Mouse (Mus musculus): Measurements from ENCODE around the gene Rnf20.
"Not testable (repeated sequence)": the region's sequence is repeated elsewhere in the genome, so short reads cannot be mapped to it uniquely, and the experiment has no call there.

Gene Rnf20

DNA sequence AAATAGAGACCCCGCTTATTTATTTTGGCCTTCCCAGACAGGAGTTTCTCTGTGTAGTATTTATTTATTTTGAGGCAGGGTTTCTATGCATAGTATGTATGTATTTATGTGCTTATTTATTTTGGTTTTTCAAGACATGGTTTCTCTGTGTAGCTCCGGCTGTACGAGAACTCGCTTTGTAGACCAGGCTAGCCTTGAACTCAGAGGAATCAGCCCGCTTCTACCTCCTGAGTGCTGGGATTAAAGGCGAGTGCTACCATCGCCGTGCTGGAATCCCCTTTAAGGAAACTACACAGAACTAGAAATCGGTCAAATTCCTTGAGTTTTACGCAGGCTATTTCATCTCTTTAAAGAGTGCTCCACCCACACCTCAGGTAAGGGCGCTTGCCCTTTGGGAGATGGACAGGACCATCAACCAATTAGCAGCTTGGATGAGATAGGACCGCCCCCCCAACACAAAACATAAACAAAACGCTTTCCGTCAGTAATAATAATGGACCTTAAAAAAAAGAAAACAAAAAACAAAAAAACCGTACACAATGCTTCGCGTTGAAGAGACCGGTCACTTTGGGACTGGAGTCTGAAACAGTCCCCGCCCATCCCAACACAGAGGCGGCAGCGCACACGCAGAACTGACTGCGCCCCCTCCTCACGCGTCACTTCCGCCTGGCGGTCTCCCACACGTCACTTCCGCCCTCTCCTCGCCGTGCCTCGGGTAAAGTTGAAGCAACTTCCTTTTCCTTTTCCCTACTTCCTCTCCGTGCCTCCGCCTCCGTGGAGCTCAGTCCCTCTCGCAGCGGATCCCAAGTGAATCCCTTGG is at the start of gene Rnf20:
Gene Rnf20 (plus strand): TSS at position 688 of the 820 bp plus-strand sequence.
- DNase-seq = peak; percentile 93 to 94

DNA sequence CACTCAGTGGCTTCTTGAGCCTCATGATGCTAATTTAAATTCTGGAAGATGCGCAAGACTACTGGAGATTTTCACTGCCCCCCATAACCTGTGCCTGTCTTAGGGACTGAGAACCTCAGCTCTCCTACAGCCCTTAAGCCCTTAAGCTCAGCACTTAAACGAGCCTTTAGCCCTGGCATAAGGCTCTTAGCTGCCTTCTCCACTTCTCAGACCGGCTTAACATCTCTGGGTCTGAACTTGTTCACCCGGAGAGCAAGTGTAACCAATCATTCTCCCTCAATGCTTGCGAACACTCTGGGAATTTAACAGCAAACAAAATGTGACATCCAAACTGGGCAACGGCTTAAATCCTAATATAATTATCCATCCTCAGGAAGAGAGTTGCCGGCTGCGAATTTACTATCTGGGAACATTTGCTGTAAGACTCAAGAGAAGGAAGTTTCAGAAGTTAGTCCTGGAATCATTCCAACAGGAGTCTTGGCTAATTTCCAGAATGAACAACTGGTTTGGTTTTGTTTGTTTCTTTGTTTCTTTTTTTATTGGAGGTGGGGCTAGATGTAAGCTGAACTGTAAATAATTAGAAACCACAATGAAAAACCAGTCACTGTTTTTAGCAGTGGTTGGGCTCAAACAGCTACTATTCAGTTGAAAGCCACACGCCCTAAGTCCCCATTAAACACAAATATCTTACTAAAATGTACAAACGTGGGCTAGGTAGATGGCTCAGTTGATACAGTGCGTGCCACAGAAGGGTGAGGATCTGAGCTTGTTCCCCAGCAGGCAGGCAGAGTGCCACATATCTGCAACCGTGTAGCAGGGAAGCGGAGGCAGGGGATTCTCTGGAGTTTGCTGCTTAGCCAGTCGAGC is 47.6 kb upstream of the Rnf20 start:
- DNase-seq = no peak

DNA sequence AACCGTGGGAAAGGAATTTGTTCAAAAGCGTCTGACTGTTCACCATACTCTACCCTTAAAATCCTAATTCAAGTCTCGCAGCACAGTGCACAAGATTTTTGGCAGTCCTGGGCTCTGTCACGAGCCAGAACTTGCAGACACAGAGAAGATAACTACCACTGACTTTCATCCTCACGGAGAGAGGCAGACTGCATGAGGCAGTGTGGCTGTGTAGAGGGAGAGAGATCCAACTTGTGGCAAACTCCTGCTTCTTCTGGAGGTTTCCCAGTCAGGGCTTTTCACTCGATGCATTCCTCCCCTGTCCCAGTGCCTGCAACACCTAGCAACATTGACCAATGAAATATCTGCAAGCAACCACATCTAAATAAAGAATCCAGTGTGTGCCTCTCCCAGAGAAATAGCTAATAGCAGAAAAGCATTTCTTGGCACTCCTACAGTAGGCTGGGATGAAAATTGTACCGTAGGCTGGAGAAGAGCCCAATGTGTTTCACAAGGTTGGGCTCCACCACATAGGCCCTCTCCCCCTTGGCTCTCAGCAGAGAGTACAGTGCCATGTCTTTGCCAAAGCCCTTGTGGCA is 46.2 kb upstream of the Rnf20 start:
- no peak for DNase-seq

DNA sequence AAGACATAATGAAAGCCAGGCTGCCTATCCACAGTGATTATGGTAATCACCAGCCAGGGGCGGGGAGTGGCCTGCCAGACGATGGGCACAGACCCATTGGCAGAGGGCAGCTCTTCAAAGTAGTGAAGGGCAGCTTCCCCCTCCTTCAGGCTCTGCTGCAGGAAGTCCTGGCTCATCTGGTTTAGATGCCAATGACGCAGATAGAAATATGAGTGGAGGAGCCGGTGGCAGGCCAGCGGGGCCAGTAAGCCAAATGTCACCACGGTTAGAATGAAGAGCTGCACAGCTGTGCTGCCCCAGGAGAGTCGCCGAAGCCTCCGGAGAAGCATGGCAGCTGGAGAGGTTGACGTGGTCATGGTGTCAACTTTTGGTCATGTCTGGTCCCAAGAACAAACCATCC is 45.0 kb upstream of the Rnf20 start:
- no peak for DNase-seq

DNA sequence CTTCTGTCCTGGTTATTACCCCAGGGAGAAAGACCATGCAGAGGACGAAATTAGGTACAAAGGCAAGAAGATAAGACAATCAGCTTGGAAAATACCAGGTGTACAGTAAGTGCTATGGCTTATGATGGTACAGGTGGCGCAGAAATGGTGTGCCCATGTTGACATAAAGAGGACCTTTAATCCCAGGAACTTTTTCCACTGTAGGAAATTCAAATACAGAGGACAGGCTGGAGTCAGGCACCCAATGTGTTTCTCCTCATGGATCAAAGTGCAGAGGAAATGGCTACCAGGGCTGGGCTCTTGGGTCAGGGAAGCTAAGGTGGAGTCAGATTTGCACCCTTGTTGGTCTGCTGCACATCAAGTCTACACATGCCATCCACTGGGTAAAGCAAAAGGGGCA is 41.7 kb upstream of the Rnf20 start:
- no peak for DNase-seq

DNA sequence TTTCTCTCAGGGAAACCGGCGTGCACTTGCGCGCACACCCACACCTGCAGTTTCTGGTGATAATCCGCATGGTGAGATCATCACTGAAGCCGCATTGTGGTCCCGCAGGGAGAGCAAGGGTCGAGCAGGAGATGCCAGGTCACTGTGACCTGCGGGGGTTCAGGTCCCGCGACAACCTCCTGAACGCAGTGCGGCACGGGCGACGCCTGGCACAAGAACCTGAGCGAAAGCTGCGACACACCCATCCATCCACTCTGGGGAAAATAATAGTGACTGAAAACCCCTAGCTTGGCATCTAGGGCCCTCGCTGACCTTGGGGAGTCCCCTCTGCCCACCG is 35.0 kb upstream of the Rnf20 start:
- no peak for DNase-seq

DNA sequence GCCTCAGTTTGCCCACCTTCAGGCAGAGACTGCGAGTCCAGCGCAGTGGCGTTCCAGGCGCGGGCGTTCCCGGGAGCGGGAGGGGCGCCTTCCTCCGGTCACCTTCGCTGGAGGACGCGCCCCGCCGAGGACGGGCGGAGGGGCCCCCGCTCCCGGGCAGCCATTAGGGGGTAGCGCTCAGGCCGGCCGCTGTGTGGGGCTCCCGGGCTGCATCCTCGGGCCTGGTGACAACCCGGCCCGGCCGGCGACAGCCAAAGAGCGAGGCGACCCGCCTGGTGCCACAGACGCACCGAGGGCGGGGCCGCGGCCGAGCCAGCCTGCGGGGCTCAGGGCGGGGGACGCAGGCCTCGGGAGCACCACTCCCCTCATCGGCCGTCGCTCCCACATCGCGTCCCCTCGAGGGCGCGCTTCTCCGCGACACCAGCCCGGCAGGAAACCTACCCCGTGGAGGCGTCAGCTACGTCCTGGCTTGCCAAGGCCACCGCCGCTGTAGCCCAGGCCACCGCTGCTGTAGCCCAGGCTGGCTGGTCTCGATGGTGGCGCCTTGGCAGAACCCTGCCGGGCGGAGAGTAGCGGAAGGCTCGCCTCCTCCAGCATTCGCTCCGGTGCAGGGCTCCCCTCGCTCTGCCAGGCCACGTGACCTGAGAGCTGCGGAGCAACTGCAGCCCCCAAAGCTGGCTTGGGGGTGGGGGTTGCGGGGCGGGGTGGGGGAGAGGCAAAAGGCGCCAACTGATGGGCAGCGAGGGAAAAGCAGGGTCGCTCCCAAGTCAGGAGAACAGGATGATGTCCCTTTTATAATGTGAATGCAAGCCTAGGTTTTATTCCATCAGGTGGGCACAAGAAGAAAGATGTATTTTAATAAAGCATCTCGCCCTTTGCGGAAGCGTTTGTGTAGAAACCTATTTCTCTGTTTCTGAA is 34.4 kb upstream of the Rnf20 start, which contains the start of gene Tmem246:
Gene Tmem246 (minus strand): TSS at position 694 of the 918 bp plus-strand sequence.
- peak; percentile 6 to 20 for DNase-seq

DNA sequence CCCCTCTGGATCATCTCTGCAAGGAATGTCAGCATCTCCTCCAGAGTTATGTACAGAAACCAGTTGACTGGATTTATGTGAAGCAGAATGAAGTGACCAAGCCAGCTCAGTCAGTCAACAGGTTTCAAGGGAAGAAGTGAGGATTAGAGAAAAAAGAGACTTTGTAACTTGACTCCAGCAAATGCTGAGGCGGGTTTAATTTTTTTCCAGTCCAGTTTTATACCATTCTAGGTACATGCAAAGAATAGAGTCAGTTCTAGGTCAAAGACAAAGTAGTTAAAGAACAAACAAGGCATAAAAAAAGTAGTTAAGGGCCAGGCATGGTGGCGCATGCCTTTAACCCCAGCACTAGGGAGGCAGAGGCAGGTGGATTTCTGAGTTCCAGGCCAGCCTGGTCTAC is 28.6 kb upstream of the Rnf20 start:
- no peak for DNase-seq

DNA sequence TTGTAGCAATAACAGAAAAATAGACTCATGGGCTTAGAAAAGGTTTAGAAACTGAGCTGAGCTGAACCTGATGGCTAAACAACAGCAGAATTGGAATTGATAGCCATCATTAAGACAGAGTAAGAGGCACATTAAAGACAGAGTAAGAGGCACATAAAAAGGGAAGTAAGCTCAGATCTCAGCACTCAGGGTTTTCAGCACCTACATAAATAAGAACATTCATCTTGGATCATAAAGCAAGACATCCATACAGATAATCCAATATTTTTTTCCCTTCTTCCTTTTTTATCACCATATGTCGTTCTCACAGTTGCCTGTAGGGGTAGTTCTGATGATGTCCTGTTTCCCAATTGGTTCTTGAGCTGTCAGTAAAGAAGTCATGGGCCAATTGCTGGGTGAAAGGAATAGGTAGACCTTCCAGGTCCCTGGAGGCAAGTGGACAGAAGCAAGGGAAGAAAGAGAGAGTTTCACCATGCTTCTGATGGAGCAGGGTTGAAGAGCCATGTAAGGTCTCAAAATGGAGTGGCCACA is 27.7 kb upstream of the Rnf20 start:
- no peak for DNase-seq

DNA sequence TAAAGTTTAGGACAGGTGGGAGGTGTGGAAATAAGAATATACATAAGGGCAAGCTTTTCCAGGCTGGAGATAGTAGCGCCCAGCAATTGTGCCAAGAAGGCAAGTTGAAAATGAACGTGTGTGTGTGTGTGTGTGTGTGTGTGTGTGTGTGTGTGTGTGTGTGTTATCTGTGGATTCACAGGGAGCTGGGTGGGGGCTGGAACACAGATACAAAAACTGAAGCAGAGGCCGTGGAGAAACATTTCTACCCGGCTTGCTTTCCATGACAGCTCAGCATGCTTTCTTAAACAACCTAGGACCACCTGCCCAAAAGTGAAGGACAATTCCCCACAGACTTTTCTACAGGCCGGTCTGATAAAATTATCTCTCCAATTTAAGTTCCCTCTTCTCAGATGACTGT is 27.2 kb upstream of the Rnf20 start:
- DNase-seq = no peak

DNA sequence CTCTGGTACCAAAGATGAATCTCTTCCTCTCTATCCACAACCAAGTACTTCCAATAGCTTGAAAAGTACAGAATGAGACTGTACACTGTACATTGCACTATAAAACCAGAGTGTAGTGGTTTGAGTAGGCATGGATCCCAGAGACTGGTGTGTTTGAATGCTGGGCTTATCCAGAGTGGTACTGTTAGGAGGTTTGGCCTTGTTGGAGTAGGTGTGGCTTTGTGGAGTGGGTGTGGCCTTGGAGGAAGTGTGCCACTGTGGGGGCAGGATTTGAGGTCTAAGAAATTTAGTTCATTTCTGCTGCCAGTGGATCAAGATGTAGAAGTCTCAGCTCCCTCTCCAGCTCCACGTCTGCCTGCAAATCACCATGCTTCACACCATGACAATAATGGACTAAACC is 26.3 kb upstream of the Rnf20 start:
- DNase-seq = no peak

DNA sequence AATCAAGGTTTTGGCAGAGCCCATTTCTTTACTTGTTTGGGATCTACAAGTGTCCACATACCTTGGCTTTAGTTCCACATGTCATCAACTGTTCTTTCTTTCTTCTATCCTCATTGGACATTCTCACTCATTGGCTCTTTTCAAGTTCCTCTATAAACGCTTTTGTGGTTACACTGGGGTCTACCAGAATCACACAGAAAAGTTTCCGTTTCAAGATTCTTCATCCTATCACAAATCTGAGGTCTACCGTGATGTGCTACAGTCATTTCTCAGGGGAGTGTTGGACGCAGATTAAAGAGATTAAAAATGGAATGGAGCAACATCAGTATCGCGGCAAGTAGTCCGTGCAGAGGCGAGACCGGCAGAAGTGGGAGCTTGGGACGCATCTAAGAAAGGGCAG is 14.9 kb upstream of the Rnf20 start:
- no peak for DNase-seq

DNA sequence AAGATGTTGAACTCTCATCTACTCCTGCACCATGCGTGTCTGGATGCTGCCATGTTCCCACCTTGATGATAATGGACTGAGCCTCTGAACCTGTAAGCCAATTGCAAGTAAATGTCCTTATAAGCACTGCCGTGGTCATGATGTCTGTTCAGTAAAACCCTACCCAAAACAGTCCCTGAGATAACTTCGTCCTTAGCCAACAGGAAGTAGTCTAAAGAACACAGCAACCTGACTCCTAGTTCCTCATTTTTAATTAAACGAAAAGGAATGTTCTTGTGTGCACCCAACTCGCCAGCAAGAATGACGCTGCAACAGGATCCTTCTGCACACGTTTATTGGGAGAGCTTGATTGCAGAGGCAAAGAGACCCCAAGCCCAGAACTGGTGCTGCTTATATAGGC is 11.9 kb upstream of the Rnf20 start:
- not testable (repeated sequence) for DNase-seq

DNA sequence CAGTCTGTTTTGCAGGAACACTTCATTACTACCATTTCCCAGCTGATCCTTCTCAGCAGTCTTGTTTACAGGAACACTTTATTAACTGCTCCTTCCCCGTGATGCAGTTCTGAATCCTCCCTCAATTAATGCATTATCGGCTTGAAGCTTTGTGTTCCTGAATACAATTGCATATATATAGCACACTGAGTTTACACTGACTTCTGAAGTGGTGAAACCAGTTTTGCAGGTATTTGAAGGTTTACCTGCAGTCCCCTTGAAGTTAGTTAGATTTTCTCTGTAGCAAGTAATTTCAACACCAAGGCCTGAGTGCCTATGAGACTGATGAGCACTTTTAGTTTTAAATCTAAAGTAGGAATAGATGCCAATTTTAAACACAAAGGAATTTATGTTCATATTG is 9.5 kb upstream of the Rnf20 start:
- DNase-seq = no peak

DNA sequence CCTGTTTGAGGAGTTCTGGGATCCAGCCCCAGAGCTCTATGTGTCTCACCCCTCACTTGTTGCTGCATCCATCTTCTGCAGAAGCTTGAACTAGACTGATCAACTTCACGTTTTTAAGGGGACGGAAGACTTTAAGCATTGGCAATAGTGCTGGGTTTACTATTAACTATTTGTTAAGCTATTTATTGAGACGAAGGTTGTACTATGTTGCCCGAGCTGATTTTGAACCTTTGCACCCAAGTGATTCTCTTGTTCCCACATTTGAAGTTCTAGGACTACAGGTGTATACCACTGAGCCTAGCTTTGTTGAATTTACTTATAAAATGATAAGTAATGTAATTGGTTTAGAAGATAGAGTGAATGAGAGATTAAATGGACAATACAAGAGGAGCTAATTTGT is 7.9 kb upstream of the Rnf20 start:
- DNase-seq = no peak

DNA sequence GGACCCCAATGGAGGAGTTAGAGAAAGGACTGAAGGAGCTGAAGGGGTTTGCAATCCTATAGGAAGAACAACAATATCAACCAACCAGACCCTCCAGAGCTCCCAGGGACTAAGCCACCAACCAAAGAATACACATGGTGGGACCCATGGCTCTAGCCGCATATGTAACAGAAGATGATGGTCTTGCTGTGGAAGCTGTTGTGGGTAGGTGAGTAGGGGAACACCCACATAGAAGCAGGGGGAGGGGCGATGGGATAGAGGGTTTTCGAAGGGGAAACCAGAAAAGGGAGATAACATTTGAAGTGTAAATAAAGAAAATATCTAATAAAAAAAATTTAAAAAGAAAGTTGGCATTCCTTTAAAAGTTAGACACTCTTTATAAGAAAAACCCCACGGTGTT is 6.8 kb upstream of the Rnf20 start:
- not testable (repeated sequence) for DNase-seq

DNA sequence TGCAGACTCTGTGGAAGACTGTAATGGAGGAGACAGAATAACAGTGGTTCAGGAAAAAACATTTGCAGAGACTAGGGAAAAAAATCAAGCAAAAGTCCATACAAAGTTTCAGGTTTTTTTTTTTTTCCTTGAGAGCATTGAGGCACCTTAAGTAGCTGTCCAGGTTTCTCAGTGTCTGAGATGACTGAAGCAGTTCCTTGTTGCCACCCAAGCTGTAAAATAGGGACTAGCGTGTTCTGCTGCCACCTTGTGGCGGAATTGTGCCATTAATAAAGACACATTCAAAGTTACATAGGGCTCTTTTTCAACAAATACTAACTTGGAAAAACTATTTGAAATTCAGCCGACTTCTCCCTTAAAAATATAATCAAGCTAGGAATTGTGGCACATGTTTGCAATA is 4.8 kb upstream of the Rnf20 start:
- peak; percentile 52 to 61 for DNase-seq

DNA sequence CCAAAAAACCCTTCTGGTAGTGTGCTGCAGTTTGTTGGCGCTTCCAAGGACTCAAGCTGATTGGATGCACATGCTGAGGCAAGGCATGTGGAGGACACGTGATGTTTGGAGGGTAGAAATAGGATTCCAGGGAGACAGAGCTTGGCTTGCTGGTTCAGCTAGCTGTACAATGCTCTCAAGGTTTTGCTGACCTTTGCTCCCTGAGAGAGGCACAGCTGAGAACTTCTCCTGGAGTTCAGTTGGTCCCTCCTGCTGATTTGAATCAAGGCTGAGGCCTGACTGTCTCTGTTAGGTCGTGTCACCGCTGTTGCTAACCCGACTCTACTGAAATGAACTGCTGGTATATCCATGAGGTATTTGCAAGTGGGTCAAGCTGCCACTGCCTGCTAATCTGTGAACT is 2.9 kb upstream of the Rnf20 start:
- DNase-seq = no peak

DNA sequence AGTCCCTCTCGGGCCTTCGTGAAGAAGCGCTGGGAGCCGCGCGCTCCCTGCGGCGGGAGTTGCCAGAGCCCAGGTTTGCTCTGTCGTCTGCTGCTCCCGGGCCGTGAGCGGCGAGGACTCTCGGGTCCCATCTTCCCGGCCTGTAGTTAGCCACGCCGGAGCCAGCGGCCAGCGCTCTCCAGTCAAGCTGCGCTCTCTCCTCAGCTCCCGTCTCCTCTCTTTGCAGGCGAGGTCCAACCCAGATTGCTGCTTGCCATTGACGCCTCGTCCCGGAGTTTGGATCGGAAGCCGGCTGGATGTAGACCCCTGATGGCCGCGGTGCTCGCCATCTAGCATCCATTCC is 304 bp downstream of the Rnf20 start:
- no peak for DNase-seq

DNA sequence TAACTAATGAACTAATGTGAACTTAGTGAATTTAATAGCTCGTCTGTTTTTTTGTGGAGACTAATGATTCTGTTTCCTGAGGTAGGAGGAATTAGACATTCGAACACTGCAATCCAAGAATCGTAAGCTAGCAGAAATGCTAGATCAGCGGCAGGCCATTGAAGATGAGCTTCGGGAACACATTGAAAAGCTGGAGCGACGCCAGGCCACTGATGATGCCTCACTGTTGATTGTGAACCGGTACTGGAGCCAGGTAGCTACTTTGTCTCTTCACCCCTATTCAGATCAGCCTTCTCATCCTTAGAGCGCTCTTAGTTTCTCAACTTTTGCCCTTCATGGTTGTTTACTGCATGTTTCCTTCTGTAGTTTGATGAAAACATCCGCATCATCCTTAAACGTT is 6.0 kb downstream of the Rnf20 start:
- DNase-seq = no peak

DNA sequence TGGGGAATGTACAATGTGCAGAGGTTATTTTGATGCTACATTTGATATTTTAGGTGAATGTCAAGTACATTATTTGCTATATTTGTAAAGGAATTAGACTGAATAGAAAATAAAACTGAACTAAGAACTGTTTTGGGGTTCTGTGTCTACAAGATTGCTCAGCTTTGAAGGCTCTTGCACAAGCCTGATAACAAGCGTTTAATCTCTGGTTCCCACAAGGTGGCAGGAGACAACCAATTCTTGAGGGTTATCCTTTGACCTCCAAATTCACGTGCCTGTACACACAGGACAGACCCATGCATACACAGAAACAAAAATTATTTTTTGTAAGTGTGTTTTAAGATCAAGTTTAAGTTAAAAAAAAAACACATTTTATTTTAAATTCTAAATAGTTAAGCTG is 8.1 kb downstream of the Rnf20 start:
- no peak for DNase-seq

DNA sequence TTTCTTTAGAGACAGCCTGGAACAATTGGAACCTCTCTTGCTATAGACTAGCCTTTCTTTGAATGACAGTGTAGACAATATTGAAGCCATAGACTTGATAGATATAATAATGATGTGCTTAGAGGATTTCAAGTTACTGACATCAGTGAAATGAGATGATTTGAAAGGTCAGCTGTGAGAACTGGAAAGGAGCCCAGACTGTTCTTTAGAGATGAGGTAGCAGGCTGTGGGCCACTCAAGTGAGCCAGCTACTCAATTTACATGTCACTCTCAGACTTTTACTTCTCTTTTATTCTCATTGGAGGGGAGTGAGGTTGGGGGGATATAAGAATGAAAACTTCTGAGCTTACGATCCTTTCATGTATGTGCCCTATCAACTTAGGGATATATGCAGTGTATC is 27.6 kb downstream of the Rnf20 start:
- DNase-seq = no peak

DNA sequence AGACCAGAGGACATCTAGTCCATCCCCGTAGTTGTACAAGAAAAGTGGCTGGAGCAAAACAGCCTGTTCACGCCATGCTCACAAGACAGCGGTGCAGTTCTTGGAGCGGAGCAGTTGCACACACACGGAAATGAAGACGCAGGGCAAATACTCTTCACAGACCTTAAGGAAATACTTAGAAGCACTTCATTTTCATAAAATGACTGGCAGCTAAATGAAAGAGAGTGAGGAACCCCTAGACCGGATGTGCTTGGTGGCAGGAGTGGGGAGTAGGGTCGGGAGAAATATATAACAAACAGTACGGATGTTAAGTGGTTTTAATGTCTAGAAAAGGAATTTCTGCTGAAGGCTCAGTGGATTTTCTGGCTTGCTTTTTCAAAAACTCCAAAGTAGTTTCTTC is 29.9 kb downstream of the Rnf20 start:
- no peak for DNase-seq

Data from thymus, postnatal 36 days (tissue).